Mouse (Mus musculus): ENCODE measurements around the gene Capzb. TPM values are rescaled to one million over a fixed set of nuclear protein-coding genes. Genes with fewer than 3 reads are reported as not detected.
A peak's percentile ranks its signal among the peaks of the same experiment; 100 is the strongest.

Gene Capzb
- 376 and 386 TPM in 2 replicates for polyA plus RNA-seq (2015; fragmentation: Nextera tagmentation; extraction: Ambion mirVana)

DNA sequence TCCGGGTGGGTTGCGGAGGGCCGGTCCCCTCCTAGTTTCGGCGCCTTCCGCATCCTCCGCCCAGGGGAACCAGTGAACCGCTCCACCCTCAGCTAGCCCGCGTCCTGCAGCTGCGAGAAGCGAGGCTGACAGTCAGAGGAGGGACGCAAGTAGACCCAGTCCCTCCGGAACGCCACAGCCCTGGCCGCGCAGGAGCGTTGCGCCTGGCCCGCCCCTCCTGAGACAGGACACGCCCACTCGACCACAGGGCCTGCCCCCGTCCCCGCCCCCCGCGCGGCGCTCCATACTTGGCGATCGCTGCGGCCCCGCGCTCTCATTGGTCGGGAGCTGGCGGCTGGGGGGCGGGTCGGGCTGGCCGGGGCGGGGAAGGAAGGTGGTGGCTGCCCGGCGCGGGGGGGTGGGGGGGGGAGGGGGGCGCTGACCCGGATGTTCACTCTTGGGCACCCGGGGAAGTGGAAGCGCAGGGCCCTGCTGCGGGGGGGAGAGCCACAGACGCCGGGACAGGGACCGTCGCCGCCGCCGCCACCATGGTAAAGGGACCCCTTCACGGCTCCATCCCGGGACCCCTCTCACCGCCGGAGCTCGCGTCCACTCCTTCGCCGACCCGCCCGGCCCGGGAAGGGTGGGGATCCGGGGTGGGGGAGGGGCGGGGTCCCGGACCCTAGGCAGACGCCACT lies at the start of gene Capzb:
Capzb (plus strand) TSS at position 401 of the 677 bp plus-strand sequence.
- Histone ChIP-seq H3K27ac (replicated peaks) (peak within 1 kb of the TSS; percentile 92), H3K27me3 (replicated peaks) (no peaks in the 10 kb centered on the region), H3K4me2 (peak within 1 kb of the TSS; percentile 98), H3K4me3 (peak within 1 kb of the TSS; percentile 98), H3K36me3 (no peaks in the 10 kb centered on the region; the same call in 1 of the 2 replicates), H3K9ac (peak within 1 kb of the TSS; percentile 99), H3K4me1 (peaks cover 57% of the 10 kb centered on the region), H3K9me3 (no peaks in the 10 kb centered on the region)
- under 1% methylated on average over 55 of the region's 69 CpGs for WGBS
- peak; percentile 98 for ATAC-seq (ENCODE audit: extremely low read depth, insufficient number of reproducible peaks, low FRiP score, low TSS enrichment)

DNA sequence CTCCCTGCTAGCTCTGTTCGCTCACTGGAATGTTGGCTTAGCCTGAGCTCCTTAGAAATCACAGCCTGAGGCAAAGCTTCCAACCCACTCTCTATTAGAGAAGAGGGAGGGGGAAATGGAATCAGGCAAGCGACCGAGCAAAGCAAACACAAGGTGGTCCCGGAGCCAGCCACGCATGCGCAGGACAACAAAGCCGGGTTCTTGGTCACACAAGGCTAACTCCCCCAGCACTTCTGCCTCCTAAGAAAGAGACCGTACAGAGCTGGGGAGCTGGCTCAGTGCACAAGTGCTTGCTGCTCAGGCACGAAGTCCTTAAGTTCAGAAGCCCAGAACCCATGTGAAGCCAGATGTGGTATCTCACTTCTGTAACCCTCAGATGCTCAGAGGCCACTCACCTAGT lies 49.7 kb upstream of the Capzb start:
- Histone ChIP-seq H3K9me3 (no peaks in the 10 kb centered on the region), H3K9ac (no peak overlapping the region), H3K4me2 (peak overlapping the region; percentile 24; the same call in 1 of the 2 replicates), H3K36me3 (no peaks in the 10 kb centered on the region), H3K27ac (replicated peaks) (no peak overlapping the region), H3K27me3 (replicated peaks) (no peaks in the 10 kb centered on the region), H3K4me3 (no peak overlapping the region), H3K4me1 (no peaks in the 10 kb centered on the region)
- 62% methylated on average over 9 of the region's 9 CpGs for WGBS
- ATAC-seq (ENCODE audit: extremely low read depth, insufficient number of reproducible peaks, low FRiP score, low TSS enrichment), result no peak

DNA sequence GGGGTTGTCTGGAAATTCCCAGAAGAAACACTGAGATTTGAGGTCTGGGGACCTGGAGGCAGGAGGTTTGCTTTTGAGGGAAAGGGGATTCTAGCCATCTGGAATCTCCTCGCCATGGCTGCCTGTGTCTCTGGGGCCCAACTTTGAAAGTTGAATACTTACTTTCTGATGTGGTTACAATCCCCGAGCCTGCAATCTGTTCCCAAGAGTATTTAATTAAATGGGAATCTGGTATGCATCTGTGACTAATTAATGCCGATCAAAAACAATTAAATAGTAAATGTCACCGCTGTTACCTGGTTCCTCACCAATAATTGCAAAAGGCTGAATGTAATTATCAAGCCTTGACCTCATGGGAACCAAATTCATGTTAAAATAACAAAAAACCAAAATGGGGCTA lies 48.1 kb upstream of the Capzb start:
- H3K4me1 ChIP-seq, result no peaks in the 10 kb centered on the region

DNA sequence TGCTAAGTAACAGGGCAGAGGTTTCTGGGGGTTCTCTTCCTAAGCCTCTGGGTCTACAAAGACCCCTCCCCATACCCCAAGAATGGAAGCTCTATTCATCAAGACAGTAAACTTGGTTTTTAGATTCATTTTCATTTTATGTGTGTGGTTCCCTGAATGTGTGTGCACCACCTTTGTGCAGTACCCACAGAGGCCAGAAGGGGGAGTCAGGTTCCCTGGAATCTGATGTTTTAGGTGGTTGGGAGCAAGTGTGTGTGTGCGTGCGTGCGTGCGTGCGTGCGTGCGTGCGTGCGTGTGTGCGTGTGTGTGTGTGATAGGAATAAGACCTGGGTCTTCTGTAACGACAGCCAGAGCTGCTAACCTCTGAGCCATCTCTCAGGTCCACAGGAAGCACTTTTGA lies 47.5 kb upstream of the Capzb start:
- Histone ChIP-seq H3K9ac (no peak overlapping the region), H3K36me3 (no peaks in the 10 kb centered on the region), H3K4me3 (no peak overlapping the region), H3K4me1 (no peaks in the 10 kb centered on the region), H3K9me3 (peaks cover 10% of the 10 kb centered on the region), H3K27ac (replicated peaks) (no peak overlapping the region), H3K27me3 (replicated peaks) (no peaks in the 10 kb centered on the region), H3K4me2 (no peak overlapping the region)
- WGBS, result 89% methylated on average over 11 of the region's 11 CpGs
- ATAC-seq (ENCODE audit: extremely low read depth, insufficient number of reproducible peaks, low FRiP score, low TSS enrichment), result no peak

More for the DNA sequence above, 48.1 kb upstream of the Capzb start:
- Histone ChIP-seq H3K9ac (no peak overlapping the region), H3K36me3 (no peaks in the 10 kb centered on the region), H3K4me3 (no peak overlapping the region), H3K27me3 (replicated peaks) (no peaks in the 10 kb centered on the region), H3K9me3 (peaks cover 10% of the 10 kb centered on the region), H3K4me2 (no peak overlapping the region), H3K27ac (replicated peaks) (no peak overlapping the region)
- ATAC-seq (ENCODE audit: extremely low read depth, insufficient number of reproducible peaks, low FRiP score, low TSS enrichment), result no peak
- 91% methylated on average over 4 of the region's 4 CpGs for WGBS

DNA sequence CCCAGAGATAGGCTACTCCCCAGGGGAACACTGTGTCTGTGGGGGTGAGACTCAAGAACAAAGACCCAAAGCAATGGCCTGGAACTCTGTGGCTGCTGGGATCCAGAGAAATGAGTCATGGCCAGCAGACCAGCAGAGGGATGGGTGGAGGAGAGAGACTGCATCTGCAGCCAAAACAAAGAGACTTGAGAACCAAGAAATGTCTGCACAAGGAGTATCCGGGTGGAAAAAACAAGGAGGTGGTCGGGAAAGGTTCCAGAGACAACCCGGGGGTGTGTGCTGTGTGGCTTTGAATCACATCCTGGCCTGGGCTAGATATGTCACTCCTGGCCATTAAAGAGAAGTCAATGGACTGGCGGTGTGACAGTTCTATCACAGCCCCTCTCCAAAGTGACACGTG lies 45.9 kb upstream of the Capzb start:
- ATAC-seq (ENCODE audit: extremely low read depth, insufficient number of reproducible peaks, low FRiP score, low TSS enrichment), result no peak; the same call in 1 of the 2 replicates
- Histone ChIP-seq H3K9ac (no peak overlapping the region), H3K9me3 (peaks cover 14% of the 10 kb centered on the region), H3K27me3 (replicated peaks) (no peaks in the 10 kb centered on the region), H3K4me1 (no peaks in the 10 kb centered on the region), H3K4me2 (no peak overlapping the region), H3K4me3 (no peak overlapping the region), H3K27ac (replicated peaks) (no peak overlapping the region), H3K36me3 (no peaks in the 10 kb centered on the region)
- WGBS, result 62% methylated on average over 5 of the region's 5 CpGs

DNA sequence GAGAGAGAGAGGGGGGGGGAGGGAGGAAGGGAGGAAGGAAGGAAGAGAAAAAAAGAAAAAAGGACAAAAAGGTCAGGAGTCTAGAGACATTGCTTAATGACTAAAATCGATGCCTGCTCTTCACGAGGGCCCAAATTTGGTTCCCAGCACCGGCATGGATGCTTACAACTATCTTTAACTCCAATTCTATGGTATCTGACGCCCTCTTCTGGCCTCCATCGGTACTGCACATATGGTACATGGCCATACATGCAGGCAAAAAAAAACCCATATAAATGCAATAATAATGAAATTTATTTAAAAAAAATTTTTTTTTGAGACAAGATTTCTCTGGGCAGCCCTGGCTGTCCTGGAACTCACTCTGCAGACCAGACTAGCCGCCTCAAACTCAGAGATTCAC lies 41.3 kb upstream of the Capzb start:
- H3K9ac ChIP-seq, result no peak overlapping the region
- H3K36me3 ChIP-seq, result no peaks in the 10 kb centered on the region
- H3K27ac ChIP-seq (replicated peaks), result no peak overlapping the region
- 0 out of 2 replicates have a peak, but pooled peaks cover 4% of the 10 kb centered on the region for H3K4me1 ChIP-seq
- peaks cover 14% of the 10 kb centered on the region for H3K9me3 ChIP-seq
- H3K4me2 ChIP-seq, result no peak overlapping the region
- no peak overlapping the region for H3K4me3 ChIP-seq
- WGBS, result 57% methylated on average over 6 of the region's 6 CpGs
- H3K27me3 ChIP-seq (replicated peaks), result no peaks in the 10 kb centered on the region
- ATAC-seq (ENCODE audit: extremely low read depth, insufficient number of reproducible peaks, low FRiP score, low TSS enrichment), result no peak

DNA sequence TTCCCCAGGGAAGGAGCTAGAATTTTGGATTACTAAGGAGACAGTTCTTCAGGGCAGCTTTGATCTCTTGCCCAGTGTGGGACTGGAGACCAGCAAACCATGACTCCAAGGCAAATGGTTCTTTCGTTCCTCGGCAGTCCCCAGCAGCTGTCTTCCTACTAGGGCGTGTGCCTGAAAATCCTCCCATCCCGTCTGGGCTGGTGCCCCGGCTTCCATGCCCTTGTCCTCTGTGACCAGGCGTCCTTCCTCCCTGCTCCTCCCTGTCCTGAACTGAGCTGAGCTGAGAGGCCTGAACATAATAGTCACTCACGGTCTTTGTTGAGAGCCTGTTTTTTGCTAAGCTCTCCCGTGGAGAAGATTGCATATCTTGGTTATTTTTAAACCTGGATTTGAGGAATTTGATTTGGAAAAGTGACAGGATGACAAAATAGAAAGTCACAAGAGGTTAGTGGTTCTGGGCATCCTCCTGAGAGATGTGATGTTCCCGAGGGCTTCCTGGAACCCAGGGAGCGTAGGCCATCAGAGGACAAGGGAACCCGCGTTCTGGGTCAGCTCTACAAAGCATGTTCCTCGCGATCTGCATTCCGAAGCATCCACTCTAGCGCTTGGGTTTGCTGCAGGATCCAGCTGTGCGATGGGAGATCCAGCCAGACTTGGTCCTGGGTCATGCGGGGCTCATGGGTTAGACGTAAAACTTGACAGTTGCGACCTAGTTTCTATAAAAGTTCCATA lies 38.0 kb upstream of the Capzb start:
- no peak overlapping the region for H3K27ac ChIP-seq (replicated peaks)
- H3K36me3 ChIP-seq, result no peaks in the 10 kb centered on the region
- H3K9me3 ChIP-seq, result peaks cover 4% of the 10 kb centered on the region; the same call in 1 of the 2 replicates
- 0 out of 2 replicates have a peak, but pooled peaks cover 4% of the 10 kb centered on the region for H3K4me1 ChIP-seq
- H3K4me2 ChIP-seq, result no peak overlapping the region
- H3K9ac ChIP-seq, result no peak overlapping the region
- no peaks in the 10 kb centered on the region for H3K27me3 ChIP-seq (replicated peaks)
- WGBS, result 60% methylated on average over 20 of the region's 20 CpGs
- no peak for ATAC-seq (ENCODE audit: extremely low read depth, insufficient number of reproducible peaks, low FRiP score, low TSS enrichment)
- H3K4me3 ChIP-seq, result no peak overlapping the region

DNA sequence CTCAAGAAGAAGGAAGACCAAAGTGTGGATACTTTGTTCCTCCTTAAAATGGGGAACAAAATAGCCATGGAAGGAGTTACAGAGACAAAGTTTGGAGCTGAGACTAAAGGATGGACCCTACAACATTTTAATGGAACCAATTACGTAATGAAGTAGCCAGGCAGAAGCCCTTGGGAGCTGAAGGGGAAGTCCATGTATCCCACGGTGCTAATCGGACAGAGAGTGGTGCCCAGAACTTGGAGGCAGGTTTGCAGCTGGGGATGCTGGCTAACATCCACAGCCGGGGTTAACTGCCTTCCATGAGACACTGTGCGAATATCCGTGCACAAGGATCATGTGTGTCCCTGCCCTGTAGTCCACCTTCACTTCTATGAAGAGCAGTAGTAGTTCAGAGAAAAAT lies 36.2 kb upstream of the Capzb start:
- 0 out of 2 replicates have a peak, but pooled peaks cover 4% of the 10 kb centered on the region for H3K4me1 ChIP-seq
- H3K27ac ChIP-seq (replicated peaks), result no peak overlapping the region
- H3K27me3 ChIP-seq (replicated peaks), result no peaks in the 10 kb centered on the region
- no peaks in the 10 kb centered on the region for H3K9me3 ChIP-seq
- H3K9ac ChIP-seq, result no peak overlapping the region
- H3K4me2 ChIP-seq, result no peak overlapping the region
- H3K4me3 ChIP-seq, result no peak overlapping the region
- 78% methylated on average over 6 of the region's 6 CpGs for WGBS
- no peak for ATAC-seq (ENCODE audit: extremely low read depth, insufficient number of reproducible peaks, low FRiP score, low TSS enrichment)
- no peaks in the 10 kb centered on the region for H3K36me3 ChIP-seq

DNA sequence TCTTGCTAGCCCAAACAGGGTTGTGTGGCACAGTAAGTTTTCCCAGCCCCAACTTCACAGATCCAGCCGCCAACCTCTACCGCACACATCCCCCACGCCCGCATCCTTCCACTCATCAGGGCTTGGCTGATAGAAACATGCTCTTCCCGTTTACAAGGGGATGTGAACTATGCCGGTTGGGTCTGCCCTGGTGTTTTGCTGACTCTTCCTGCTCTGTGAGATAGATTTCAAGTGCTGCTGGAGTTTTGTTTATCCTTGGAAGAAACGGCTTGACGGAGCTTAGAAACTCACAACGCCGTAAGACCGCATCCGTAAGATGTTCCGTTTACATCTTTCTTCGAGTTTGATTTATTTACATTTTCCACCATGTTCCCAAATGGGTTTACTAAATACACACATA lies 34.3 kb upstream of the Capzb start:
- H3K9me3 ChIP-seq, result no peaks in the 10 kb centered on the region
- H3K27me3 ChIP-seq (replicated peaks), result no peaks in the 10 kb centered on the region
- ATAC-seq (ENCODE audit: extremely low read depth, insufficient number of reproducible peaks, low FRiP score, low TSS enrichment), result no peak
- WGBS, result 74% methylated on average over 14 of the region's 14 CpGs
- H3K27ac ChIP-seq (replicated peaks), result no peak overlapping the region
- no peak overlapping the region for H3K4me3 ChIP-seq
- H3K9ac ChIP-seq, result no peak overlapping the region
- H3K4me1 ChIP-seq, result 0 out of 2 replicates have a peak, but pooled peaks cover 4% of the 10 kb centered on the region
- H3K4me2 ChIP-seq, result no peak overlapping the region
- H3K36me3 ChIP-seq, result no peaks in the 10 kb centered on the region

DNA sequence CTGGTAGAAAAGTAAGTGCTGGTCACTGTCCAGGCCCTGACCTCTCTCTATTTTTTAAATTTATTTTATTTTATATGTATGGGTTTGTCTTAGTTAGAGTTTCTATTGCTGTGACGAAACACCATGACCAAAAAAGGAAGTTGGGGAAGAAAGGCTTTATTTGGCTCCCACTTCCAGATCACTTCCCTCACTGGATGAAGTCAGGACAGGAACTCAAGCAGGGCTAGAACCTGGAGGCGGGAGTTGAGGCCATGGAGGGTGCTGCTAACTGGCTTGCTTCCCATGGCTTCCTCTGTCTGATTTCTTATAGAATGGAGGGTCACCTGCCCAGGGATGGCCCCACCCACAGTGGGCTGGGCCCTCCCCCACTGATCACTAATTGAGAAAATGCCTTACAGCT lies 31.6 kb upstream of the Capzb start:
- Histone ChIP-seq H3K4me1 (no peaks in the 10 kb centered on the region), H3K4me3 (no peak overlapping the region), H3K4me2 (no peak overlapping the region), H3K27ac (replicated peaks) (no peak overlapping the region), H3K9ac (no peak overlapping the region), H3K36me3 (no peaks in the 10 kb centered on the region), H3K9me3 (no peaks in the 10 kb centered on the region), H3K27me3 (replicated peaks) (no peaks in the 10 kb centered on the region)
- WGBS, result 58% methylated on average over 2 of the region's 2 CpGs
- ATAC-seq (ENCODE audit: extremely low read depth, insufficient number of reproducible peaks, low FRiP score, low TSS enrichment), result no peak

DNA sequence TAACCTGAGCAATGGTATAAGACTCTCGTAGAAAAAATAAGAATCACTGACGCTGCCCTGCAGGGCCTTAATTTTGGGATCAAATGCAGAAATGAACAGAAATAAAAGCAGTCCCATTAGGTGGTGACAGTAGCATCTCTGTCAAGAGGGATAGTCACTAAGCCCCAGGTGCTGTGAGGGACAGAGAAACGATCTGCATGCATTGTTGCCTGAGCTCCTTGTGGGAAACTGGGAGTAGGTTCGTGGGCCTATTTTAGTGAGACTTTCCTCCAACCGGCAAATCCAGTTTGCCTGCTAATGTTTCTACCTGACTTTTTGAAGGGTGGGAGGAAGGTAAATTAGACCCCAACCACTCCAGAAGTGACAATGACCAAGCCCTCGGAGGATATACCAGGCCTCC lies 28.6 kb upstream of the Capzb start:
- Histone ChIP-seq H3K4me2 (no peak overlapping the region), H3K4me3 (no peak overlapping the region), H3K9me3 (no peaks in the 10 kb centered on the region), H3K9ac (no peak overlapping the region), H3K36me3 (no peaks in the 10 kb centered on the region), H3K4me1 (no peaks in the 10 kb centered on the region), H3K27ac (replicated peaks) (no peak overlapping the region), H3K27me3 (replicated peaks) (no peaks in the 10 kb centered on the region)
- no peak for ATAC-seq (ENCODE audit: extremely low read depth, insufficient number of reproducible peaks, low FRiP score, low TSS enrichment)
- WGBS, result 80% methylated on average over 6 of the region's 6 CpGs
